Mouse (Mus musculus) olfactory bulb, adult 2 months (tissue): Measurements from ENCODE around the gene Sim2. TPM values are rescaled to one million over a fixed set of nuclear protein-coding genes. Genes with fewer than 3 reads are reported as not detected.

Experiments used
- H3K27ac ChIP-seq: fragments of 200-500 bp; 2 replicates; pipeline ENCODE4 v1.5.1; 2012; ENCODE audit warnings: low read depth, low read length; ENCODE audit not compliant: insufficient read depth
- H3K4me1 ChIP-seq: fragments of 200-500 bp; 2 replicates; pipeline ENCODE4 v1.6.1; 2012; ENCODE audit warnings: low read length; ENCODE audit not compliant: control insufficient read depth, insufficient read depth
- H3K4me3 ChIP-seq: fragments of 200-500 bp; 2 replicates; pipeline ENCODE4 v1.5.1; 2012; ENCODE audit warnings: mild to moderate bottlenecking, low read depth, low read length, moderate library complexity; ENCODE audit not compliant: insufficient read depth
- CTCF ChIP-seq: fragments of 200-500 bp; IDR thresholded peaks from 2 replicates; pipeline ENCODE4 v1.5.1; 2012; ENCODE audit warnings: low read depth, mild to moderate bottlenecking, low read length, moderate library complexity; ENCODE audit not compliant: insufficient read depth
- POLR2A ChIP-seq: fragments of 200-500 bp; IDR thresholded peaks from 2 replicates; pipeline ENCODE4 v1.6.1; 2012; ENCODE audit warnings: mild to moderate bottlenecking, low read depth, low read length, moderate library complexity; ENCODE audit not compliant: insufficient read depth
- WGBS: fragments of 180-500 bp; shearing (Covaris S2); methylation state at CpG from one replicate; pipeline ENCODE4 v1.1.7; 2018; 5-methylcytosine and 5-hydroxymethylcytosine counted together
- polyA plus RNA-seq: library from polyadenylated mRNA; stranded (reverse); fragments of >200 nt; gene quantifications from 2 replicates; pipeline ENCODE4 v1.2.4, GENCODE M21; 2012; ENCODE audit warnings: low replicate concordance; ENCODE audit not compliant: missing spikeins, insufficient read depth, insufficient read length

Gene Sim2
- polyA plus RNA-seq, 1 experiment, result not detected

DNA sequence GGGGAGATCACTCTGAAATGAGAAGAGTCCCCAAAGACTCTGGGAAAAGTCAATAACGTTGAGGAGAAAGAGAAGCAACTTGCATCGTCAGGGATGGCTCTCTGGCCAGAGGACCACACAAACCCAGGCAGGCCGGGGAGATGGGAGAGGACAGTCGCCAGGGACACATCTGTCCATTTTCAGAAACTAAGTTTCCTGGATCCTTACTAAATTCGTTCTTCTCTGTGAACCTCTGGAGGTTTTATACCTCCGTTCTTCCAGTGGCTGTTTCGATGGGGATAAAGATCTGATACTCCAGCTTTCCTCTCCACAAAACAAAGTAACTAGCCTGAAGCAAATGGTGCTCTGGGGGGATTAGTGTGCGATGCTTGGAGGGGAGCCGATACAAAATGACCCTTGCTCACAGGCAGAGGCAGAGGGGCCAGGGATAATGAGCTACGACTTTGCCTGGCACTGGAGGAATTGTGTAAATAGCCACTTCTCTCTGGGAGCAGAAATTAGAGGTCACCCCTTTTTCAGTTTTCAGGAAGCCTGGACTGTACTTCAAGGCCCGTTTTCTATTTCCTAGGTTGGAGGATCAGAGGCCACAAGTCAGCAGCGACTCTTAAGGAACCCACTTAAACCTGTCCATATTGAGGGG, 7.9 kb downstream of the Sim2 start:
- Histone ChIP-seq H3K4me1 (no peaks in the 10 kb centered on the region), H3K27ac (no peak overlapping the region), H3K4me3 (no peak overlapping the region)
- 3% methylated on average over 12 of the region's 12 CpGs for WGBS
- TF ChIP-seq POLR2A (no peak), CTCF (no peak)

DNA sequence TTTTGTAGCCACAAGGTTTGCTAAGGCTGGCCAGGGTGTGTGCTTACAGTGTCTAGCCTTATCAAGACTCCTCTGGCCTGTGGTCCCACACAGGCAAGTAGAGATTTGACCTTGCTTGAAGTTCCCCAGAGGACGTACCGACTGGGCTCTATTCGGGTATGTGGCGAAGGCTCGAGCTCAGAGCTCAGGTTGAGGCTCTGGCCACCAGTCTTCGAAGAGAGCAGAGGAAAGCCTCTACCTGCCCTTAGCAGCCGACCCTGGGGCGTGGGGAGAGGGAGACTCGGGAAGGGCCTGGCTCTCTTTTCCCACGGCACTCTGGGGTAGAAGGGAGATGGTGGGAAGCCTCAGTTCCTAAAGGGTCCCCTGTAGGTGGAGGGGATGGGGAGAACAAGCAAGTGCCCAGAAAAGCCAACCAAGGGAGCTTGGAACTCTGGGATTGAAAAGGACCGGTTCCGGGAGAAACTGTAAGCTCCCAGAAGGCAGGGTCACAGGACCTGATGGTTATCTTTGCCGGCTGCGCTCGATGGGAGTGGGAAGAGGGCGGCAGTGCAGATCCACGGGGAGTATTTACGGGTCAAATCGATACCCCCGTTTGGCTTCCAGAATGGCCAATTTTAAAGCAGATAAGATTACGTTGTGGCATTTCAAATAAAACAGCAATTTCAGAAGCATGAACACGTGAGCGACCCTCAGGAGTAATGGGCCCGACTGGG, 8.6 kb downstream of the Sim2 start:
- Histone ChIP-seq H3K4me3 (no peak overlapping the region), H3K27ac (no peak overlapping the region), H3K4me1 (no peaks in the 10 kb centered on the region)
- TF ChIP-seq POLR2A (no peak), CTCF (no peak)
- WGBS, result 4% methylated on average over 24 of the region's 24 CpGs

GRCm38 (mm10) chr16:94094251-94095108, 9.7 kb downstream of the Sim2 start:
- Histone ChIP-seq H3K4me3 (no peak overlapping the region), H3K27ac (no peak overlapping the region), H3K4me1 (no peaks in the 10 kb centered on the region)
- no peak for TF ChIP-seq CTCF
- no peak for TF ChIP-seq POLR2A
- 4% methylated on average over 48 of the region's 48 CpGs for WGBS

GRCm38 (mm10) chr16:94095109-94095822, 10.5 kb downstream of the Sim2 start:
- TF ChIP-seq CTCF (no peak), POLR2A (no peak)
- Histone ChIP-seq H3K4me1 (no peaks in the 10 kb centered on the region), H3K27ac (no peak overlapping the region), H3K4me3 (no peak overlapping the region)
- WGBS, result 4% methylated on average over 26 of the region's 26 CpGs

DNA sequence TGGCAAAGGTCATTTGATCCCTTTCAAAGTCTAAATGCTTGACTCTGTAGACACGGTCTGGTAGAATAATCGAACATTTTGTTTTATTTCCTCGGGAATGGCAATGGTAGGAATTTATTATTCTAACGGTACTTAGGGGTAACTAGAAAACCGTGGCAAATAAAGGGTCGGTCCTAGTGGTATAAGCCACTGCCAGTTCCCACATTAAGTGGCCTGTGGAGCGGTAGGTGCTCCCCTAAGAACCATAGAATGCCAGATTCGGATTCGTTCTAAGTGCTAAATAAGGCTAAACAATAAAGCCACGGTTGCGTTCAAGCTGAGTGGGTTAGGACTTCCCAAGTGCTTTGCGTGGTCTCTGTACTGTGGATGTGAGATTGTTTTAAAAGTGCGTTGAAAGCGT, 11.7 kb downstream of the Sim2 start:
- 4% methylated on average over 14 of the region's 14 CpGs for whole genome bisulfite sequencing
- TF ChIP-seq CTCF (no peak), POLR2A (no peak)
- no peak overlapping the region for H3K27ac ChIP-seq
- no peak overlapping the region for H3K4me3 ChIP-seq
- no peaks in the 10 kb centered on the region for H3K4me1 ChIP-seq

DNA sequence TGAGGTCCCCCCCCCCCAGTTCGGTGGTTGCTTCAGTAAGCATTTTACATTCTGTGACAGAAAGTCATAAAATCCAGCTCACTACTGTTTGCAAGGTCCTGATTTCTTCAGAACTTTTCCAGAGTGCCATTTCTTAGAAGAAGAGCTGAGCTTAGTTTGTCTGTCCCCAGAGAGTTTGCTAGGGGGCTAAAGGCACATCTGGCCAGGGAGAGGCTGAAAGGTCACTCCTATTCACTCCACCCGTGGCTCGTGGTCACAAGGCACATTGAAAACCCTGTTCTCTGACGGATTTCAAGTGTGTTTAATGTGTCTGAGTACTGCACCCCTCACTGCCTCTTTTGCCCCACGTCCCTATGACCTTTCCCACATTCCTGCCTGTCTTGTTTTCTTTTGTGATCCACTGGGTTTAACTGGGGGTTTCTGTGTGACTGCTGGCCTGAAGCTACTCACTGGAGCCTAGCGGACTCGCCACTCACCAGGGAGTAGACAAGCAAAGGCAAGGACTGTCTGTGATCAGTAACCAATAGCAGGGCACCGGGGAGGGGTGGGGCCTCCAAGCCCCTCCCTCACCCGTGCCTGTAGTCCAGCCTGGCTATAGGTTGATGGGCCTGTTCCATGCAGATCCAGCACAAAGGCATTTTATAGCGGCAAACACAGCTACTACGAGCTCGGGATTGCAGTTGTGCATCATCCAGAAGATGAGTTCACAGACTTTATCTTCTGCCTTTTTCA, 13.2 kb downstream of the Sim2 start:
- TF ChIP-seq POLR2A (no peak), CTCF (no peak)
- H3K4me3 ChIP-seq, result no peak overlapping the region
- no peaks in the 10 kb centered on the region for H3K4me1 ChIP-seq
- no peak overlapping the region for H3K27ac ChIP-seq
- WGBS, result 19% methylated on average over 12 of the region's 12 CpGs

DNA sequence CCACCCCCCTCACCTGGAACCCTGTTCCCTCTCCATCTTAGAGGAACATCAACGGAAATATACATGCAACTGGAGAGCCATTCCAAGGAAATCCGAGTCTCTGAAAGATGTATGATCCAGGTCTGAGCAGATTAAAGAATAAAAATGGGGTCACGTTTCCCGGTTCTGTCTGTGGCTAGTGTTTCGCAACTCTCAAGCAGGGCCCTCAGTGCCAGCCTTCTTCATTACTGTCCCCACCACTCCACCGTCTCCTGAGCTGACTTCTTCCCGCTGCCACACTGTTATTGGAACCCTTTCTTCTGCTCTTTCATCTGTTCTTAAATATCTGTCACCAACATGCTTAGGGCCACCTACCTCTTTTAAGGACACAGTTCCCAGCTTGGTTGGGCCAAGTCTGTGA, 28.4 kb downstream of the Sim2 start:
- WGBS, result 87% methylated on average over 7 of the region's 7 CpGs

GRCm38 (mm10) chr16:94114693-94115092, 30.0 kb downstream of the Sim2 start:
- no peak overlapping the region for H3K27ac ChIP-seq
- TF ChIP-seq POLR2A (no peak), CTCF (no peak)
- no peaks in the 10 kb centered on the region for H3K4me1 ChIP-seq
- H3K4me3 ChIP-seq, result no peak overlapping the region
- 84% methylated on average over 9 of the region's 9 CpGs for WGBS

More for the DNA sequence above, 28.4 kb downstream of the Sim2 start:
- TF ChIP-seq POLR2A (no peak), CTCF (no peak)
- Histone ChIP-seq H3K4me3 (no peak overlapping the region), H3K27ac (no peak overlapping the region), H3K4me1 (no peaks in the 10 kb centered on the region)
